Mouse (Mus musculus): ENCODE data around the gene Mgrn1.

The Mgrn1 gene

DNA sequence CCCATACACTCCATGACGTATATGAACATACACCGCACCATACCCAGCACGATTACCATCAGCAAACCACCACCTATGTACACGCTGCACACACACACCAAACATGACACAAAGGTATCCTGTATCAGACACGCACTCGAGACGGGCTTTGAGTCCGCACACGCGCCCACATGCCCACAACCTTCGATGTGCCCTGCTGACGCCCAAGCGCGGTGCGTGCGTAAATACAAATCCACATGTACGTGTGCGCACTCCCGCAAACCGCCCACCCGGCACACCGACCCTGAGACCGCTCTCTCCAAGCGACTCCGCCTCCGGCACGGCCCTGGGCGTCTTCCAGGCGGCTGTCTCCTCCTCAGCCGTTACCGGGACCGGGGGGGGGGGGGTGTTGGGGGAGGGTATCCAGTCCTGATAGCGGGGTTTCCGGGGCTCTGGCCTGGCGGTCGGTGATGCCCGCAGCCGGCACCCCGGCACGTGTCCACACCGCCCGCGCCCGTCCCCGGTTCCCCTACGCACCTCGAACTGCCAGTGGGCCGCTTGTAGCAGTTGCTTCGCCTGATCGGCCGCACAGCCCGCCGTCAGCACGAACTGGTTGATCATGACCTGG, 6.8 kb upstream of the Mgrn1 start:
- peak; percentile 44 to 62 for DNase-seq (ENCODE audit: low spot score in 2 of 2)

DNA sequence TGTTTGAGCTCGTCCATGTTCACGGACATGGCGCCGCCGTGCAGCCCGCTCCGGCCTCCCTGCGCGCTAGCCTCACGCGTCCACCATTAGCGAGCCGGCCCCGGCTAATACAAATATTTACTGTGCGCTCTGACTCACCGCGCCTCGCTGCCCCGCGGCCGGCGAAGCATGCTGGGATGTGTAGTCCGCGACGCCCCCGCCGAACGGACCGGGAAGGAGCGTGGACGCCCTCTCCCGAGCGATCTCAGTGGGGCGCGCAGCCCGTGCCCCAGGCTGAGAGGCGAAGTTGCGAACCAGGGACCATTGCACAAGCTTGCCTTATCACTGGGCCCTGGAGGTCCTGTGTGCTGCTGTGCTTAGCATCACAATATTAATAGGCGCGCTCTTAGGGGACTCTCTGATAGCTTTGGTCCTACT, 6.3 kb upstream of the Mgrn1 start:
- peak; percentile 74 to 81 for DNase-seq (ENCODE audit: low spot score in 2 of 2)

DNA sequence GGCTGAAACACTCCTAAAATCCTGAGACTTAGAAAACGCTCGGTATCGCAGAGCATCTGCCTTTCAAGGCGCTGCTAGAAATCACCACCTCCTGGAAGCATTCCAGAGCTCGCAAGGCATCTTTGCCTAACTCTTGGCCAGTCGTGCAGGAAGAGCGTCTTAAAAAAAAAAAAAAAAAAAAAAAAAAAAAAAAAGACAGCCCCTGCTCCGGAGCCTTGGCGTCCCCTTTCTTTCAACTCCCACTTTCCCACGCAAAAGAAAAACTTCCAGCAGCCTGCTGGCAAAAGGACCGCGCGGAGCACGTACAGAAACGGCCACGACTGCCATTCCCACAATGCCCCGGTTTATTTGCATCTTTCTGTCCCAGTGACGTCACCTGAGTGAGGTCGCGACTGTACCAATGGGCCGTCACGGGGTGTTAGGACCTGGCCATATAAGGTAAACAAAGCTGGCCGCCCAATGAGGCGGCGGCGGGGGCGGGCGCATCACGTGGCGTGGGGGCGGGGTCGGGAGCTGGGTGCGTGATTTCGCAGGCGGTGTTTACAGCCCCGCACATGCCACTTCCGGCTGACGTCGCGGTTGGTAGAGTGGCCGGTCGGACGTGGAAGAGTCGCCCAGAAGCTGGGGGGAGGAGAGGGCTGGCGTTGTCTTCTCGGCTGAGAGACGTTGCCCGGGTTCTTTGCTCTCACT, 5.8 kb upstream of the Mgrn1 start, which contains the start of gene Ubald1:
Gene Ubald1, minus strand, starts transcription at position 180 of the 690 bp plus-strand sequence.
- peak; percentile 96 for DNase-seq (ENCODE audit: low spot score in 2 of 2)

DNA sequence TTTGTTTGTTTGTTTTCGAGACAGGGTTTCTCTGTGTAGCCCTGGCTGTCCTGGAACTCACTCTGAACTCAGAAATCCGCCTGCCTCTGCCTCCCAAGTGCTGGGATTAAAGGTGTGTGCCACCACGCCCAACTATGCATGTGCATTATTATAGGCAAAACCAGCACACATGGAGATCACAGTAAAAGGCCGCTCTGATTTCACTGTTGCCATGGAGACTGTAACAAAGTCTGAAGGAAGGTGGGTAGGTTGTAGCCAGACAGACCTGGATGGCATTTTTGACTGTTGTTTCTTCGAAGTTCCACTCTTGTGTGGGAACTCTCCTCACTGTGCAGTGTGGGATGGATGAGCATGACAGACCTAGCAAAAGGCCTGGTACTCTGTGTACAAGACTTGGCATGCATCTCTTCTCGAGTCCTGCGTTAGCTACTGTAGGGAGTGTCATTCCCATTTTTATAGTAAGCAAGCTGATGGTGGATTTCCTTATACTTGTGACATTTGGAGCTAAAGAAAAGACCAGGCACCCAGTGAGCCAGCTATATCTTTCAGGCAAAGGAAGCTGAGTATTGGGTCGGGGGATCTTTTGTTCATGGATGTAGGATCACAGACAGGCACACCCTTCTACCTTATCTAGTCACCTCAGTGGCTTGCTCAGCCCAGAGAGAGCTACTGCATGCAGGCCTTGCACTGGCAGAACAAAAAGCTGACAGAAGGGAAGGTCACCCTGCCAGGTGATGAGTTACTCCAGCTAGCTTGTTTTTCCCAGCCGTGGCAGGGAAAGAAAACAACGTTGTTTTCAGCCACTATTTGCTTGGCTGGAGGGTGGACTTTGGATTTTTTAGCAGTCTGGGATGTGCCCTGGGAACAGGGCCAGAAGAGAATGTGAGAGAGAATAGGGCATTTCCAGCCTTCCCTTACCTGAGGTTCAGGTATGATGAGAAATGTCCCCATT, 4.4 kb upstream of the Mgrn1 start:
- DNase-seq (ENCODE audit: low spot score in 2 of 2) = no peak

DNA sequence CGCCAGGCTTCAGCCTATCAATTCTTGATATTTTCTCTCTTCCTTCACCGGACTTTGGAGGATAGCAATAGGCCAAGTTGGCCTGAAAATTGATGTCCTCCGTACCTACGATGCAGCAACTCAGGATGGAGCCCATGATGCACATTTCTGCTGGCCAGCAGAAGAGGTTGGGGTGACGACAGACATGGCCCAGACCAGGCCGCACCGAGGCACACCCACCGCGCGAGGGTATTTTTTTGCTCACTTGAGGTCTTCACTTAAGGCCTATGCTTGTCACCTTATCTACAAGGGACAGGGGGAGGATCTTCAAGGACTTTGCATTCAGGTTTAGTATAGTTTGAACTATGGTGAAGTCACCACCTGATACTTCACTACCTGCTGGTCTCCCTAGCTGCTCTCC, 1.1 kb upstream of the Mgrn1 start:
- DNase-seq (ENCODE audit: low spot score in 2 of 2) = no peak

DNA sequence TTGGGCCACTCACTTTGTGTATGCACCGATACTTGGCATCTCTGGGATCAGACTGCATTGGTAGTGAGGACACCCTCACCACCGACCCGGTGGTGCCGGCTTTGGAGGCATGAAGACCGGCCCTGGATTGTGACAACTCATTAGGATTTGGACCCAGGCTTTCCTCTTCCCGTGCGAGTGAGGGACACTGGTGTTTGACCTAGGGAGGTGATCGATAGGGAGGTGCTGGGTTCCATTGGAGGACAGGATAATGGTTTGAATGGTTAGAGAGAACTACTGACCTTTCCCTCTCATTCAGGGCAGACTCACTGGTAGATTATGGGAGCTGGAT, 606 bp downstream of the Mgrn1 start:
- peak in 1 of 2 experiments; percentile 21 for DNase-seq (ENCODE audit: low spot score in 2 of 2)

DNA sequence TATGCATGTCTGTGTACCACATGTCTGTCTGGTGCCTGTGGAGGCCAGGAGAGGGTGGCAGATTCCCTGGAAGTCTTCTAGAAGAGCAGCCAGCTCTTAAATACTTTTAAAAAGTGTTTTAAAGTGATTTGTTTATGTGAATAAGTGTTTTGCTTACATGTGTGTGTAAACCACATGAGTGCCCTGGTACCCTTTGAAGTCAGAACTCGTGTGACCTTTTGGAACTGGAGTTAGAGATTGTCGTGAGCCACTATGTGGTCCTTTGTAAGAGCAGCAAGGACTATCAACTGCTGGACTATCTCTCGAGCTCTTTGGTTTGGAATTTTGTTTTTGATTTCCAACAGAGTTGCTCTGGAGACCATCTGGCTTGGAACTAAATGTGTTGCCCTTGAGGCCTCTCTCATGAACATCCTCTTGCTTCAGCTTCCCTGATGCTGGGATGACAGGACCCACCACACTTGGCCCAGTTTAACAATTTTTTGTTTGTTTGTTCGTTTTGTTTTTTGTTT, 4.2 kb downstream of the Mgrn1 start:
- DNase-seq (ENCODE audit: low spot score in 2 of 2) = no peak

DNA sequence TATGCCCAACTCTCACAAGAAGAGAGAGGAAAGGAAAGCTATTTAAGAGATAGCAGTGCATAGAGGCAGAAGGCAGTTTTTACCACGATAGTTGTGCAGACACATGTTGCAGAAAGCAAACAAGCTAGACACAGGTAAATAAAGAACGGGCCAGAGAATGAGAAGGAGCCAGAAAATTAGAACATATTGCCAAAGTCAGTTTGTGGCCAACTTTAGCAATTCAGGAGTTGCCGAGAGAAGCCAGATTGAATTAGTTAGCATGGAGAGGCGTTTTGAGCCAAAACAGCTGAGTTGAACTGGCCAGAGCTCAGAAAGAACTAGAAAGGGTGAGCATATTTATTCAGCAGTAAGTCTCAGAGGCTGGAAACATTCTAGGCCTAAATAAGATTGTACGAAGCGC, 6.1 kb downstream of the Mgrn1 start:
- no peak for DNase-seq (ENCODE audit: low spot score in 2 of 2)

DNA sequence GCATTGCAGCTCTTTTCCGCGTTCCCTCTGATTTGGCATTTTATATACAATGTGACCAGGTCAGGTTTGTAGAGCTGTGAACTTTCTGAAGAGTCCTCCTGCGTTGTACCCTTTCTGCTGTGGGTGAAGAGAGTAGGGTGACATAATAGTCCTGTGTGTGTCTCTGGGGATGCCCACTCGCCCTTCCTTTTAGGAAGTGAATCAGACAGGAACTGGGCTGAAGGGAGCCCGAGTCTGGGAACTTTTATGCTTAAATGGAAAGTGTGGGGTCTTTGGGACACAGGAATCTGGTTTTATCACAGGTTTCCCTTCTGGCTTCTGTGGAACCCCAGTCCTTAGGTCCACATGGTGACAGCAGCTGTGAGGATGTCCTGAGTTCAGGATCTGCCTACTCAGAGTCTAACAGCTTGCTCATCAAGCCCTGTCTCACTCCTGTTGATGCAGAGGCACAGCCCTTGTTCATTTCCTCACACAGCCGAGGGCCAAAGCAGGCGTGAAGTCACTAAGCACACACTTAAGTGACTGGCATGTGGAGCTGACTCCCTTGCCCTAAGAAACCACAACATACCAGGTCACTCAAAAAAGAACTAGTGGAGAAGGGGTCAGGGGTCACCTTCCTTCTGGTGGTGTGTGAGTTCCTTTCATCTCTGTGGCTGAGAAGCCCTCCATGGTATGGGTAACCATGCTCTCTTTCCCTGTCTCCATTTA, 8.3 kb downstream of the Mgrn1 start:
- no peak for DNase-seq (ENCODE audit: low spot score in 2 of 2)

DNA sequence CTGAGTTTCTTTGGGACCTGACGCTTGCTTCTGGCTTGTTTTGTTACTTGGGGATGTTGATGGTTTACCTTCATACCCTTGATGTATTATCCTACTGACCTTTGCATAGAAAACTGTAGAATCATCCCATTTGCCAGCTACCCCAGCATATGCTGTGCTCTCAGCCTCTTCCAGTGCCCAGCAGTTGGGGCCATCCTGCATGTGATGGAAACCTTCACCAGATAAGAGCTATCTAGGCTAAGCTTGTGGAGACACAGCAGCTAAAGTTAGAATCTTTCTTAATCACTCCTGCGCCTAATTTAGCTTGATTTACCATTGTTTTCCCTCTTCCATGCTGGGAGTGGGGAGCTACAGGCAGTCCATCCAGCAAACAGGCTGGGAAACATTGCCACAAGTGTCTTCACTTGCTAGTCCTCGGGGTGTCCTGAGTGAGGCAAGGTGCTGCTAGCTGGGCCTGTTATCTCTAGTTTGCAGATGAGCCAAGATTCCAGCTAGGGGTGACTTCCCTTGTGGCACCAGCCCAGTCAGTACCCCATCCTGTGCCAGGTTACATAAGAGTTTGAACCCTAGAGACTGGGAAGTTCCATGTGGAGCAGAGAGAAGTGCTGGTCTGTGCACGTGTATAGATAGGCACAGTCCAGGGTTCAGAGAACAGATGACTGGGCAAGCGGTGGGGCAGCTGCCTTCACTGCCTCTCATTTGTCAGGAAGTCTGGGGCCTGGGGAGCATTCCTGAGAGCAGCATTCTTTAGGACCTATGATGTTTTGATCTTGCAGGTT, 10.4 kb downstream of the Mgrn1 start:
- no peak for DNase-seq (ENCODE audit: low spot score in 2 of 2)

DNA sequence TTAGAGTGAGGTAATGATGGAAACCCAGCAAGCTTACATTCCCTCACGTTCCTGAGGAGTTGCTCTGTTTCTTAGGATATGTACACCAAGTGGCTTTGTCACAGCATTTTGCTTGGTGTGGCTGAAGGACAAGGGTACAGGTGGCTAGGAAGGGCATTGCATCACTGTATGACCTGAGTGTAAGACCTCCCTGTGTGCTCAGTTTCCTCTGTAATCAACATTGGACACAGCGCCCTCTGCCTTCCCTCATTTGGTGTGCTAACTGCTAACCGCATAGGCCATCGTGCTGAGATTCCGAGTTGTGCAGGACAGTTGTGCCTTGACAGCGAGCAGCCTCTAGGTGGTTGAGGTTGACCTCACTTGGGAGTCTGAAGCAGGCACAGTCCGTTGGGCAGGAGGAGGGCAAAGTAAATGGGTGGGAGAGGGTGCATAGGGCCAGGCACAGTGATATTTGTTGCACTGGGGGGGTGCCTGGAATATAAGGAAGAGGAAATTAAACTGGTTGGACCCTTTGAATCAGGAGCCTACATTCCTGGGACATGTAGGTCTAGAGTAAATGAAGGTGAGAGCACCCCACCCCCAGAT, 11.2 kb downstream of the Mgrn1 start:
- no peak for DNase-seq (ENCODE audit: low spot score in 2 of 2)

DNA sequence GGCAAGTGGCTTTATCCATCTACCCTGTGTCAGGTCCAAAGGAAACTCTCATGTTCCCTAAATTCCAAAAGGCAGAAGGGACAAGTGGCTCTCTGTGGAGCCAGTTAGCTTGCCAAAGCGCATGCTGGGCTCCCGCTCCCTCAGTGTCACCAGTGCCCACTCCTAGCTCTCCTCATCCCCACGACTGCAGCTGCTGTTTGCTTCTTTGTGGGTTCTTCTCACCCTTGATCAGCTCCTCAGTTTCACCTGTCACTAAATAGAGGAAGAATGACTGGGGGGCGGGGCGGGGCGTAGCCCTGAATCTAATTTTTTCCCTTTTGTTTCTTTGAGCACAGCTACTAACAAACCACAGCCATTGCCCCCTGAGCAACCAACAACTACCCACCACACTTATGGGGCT, 12.8 kb downstream of the Mgrn1 start:
- DNase-seq (ENCODE audit: low spot score in 2 of 2) = peak in 1 of 2 experiments; percentile 55

DNA sequence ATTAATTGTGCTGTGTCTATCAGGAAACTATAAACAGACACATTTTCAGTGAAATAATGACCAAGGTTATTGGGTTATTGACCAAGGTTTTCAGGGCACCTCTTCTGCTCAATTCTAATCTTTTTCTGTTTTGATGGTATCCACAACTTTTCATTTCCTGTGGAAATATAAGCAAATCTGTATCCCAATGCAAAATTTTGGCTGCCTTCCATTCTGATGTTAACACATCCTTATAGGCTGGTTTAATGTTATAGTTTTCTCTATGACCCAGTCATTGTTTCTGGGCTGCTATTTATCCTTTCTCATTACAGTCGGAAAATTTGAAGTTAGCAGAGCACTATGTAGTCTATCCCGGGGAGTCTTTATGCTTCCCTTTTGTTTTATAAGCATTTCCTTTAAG, 13.7 kb downstream of the Mgrn1 start:
- no peak for DNase-seq (ENCODE audit: low spot score in 2 of 2)

DNA sequence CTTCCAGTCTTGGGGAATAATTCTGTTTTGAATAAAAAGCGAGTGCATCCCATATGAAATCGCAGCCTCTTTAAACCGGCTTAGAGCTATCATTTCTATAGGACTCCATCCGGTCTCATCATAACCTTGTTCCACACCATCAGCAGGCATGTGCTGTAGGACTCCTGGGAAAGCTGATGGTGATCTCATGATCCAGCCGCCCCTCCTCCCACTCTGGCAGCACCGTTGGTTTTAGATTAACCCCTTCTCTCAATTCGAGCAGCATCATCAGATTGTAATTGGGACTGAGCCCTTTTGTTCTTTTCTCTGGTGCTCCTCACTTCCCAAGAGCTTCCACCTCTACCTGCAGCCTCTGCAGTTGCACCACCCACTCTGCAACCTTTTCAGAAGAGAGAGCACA, 15.1 kb downstream of the Mgrn1 start:
- no peak for DNase-seq (ENCODE audit: low spot score in 2 of 2)

DNA sequence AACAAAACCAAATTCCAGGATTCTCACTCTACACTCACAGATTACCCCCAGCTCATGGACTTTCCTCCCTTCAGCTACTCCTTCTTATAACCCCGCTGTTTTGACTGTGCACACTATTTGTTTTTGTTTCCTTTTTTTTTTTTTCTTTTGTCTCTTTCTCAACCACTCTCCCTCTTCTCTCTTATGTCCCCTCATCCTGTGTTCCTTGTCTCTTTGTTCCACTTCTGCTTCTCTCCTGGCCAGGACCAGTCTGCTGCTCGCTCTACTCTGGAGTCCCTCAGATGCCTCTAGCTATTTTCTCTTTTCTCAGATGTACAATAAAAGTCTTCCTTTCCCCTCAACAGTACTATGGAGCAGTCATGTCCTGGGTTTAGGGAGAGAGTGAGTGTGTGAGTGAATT, 16.3 kb downstream of the Mgrn1 start:
- no peak for DNase-seq (ENCODE audit: low spot score in 2 of 2)

DNA sequence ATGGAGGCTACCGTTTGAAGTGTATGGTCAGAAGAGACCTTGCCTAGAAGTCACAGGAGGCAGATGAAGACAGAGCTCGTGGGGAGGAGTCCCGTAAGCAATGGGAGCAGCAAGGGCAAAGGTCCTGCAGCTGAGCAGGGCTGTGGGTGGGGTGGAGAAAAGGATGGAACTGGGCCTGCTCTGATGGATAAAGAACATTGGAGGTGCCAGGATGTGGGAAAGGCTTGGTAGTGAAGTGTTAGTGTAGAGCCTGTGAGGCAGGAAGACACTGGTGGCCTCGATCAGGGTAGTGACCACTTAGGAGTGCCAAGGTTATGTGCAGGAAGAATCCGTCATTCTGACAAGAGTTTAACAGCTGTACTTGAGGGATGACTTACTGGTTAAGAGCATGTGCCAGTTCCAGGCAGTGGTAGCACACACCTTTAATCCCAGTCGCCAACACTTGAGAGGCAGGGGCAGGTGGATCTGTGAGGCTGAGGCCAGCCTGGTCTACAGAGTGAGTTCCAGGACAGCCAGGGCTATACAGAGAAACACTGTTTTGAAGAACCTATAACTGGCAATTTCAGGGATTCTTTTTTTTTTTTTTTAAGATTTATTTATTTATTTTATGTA, 17.5 kb downstream of the Mgrn1 start:
- no peak for DNase-seq (ENCODE audit: low spot score in 2 of 2)

DNA sequence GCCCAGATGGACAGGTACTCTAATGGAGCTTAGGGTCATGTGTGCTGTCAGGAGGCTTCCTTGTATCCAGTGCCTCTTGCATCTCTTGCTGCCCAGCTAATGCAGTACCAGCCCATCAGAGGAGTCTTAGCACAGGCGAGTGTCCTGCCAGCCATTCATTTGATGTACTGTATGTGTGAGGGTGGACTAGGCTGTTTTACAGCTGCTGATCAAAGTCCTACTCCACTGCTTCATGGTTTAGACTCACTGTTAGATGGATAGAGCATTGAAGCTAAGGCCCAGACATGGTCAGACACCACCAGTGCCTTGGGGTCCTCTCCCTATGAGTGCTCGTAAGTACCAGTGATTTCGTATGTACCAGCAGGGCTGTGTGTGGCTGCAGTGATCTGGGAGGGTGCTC, 18.8 kb downstream of the Mgrn1 start:
- no peak for DNase-seq (ENCODE audit: low spot score in 2 of 2)

DNA sequence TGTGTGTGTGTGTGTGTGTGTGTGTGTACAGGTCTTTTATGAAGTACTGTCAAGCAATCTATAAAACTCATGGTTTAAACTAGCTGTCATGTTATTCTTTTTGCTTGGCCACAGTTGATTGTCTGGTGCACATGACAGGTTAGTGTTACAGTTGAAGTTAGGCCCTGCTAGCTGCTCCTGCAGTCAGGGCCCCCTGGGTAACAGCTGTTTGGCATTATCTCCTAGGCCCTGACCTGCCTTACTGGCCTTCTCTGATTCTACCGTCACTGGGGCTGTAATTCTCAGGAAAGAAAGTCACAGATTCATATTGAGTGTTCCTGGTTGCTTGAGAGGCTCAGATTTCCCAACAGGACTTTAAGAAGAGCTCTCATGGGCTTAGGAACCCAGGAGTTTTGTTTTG, 19.5 kb downstream of the Mgrn1 start:
- no peak for DNase-seq (ENCODE audit: low spot score in 2 of 2)

DNA sequence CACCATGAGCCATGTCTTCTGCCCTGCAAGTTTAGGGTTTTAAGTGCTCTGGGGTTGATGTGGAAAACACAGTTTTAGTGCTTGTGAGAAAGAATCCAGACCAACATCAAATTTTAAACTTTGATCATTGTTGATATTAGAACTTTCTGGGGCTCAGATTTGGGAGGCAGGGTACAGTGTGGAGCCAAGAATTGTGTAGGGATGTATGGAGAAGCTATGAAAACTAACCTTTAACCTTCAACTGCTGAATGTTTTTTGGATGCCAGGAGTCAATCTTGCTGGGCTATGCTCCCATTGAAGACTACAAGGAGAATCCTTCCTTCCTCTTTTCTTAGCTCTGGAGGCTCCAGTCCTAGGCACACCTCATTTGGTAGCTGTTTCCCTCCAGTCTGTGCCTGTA, 20.5 kb downstream of the Mgrn1 start:
- no peak for DNase-seq (ENCODE audit: low spot score in 2 of 2)

DNA sequence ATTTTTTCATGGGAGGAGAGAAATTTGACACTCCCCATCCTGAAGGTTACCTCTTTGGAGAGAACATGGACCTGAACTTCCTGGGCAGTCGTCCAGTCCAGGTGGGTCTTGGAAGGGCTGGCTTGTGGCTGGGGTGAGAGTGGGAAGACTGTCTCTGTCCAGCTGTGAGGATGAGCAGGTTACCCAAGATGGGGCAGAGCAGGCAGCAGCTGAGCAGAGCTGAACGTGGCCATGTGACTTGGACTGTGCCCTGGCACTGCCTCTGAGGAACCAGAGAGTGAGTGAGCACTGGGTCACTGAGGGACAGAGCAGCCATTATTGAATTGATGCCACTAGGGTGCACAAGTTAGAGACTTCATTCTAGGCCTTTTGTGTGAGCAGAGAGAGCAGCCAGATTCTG, 21.3 kb downstream of the Mgrn1 start:
- DNase-seq (ENCODE audit: low spot score in 2 of 2) = no peak

Data from natural killer cell, adult 2 months (primary cell).